Mouse (Mus musculus) ES-E14 (cell line): ENCODE data around the gene Sh3bp4.

Experiments
- MAFK ChIP-seq: IDR thresholded peaks from 2 replicates; pipeline ENCODE4 v1.6.1; 2014; ENCODE audit warnings: mild to moderate bottlenecking, low read depth, low read length, inconsistent platforms; ENCODE audit not compliant: insufficient read depth
- ZC3H11A ChIP-seq: IDR thresholded peaks from 2 replicates; pipeline ENCODE4 v1.6.1; 2012; ENCODE audit warnings: low read depth, mild to moderate bottlenecking, inconsistent platforms, low read length, borderline replicate concordance

- TF ChIP-seq ZC3H11A (no peak), MAFK (no peak)
These were observed 83.0 kb downstream of the Sh3bp4 start for GRCm38 (mm10) chr1:89153203-89153602.
